Comparison of ENCODE assay signal across 12 mouse cellular contexts in genomic region chr2:101665703-101666092, GRCm38 (mm10). TPM values are rescaled to one million over a fixed set of nuclear protein-coding genes. Genes with fewer than 3 reads are reported as not detected.
DNase-seq lines count a peak whose midpoint lies in the region; ATAC-seq lines count a peak whose summit lies in the region.
"Had no signal": no experiment of that assay in that cellular context is flagged by ENCODE, and none has a peak within 500 bp of the region (broad histone marks: within the 10 kb centered on the region; RNA-seq: fewer than 3 reads in every experiment).

No protein-coding gene starts in this region.

- 0 out of 2 replicates have a peak, but pooled peaks cover 3% of the 10 kb centered on the region for H3K4me1 ChIP-seq in embryonic facial prominence, embryonic 10.5 days
- H3K4me1 ChIP-seq in forebrain, embryonic 13.5 days, result peaks cover 5% of the 10 kb centered on the region
- 0 out of 2 replicates have a peak, but pooled peaks cover 4% of the 10 kb centered on the region for H3K4me1 ChIP-seq in hindbrain, embryonic 15.5 days (replicated peaks)
- no peaks in the 10 kb centered on the region for H3K4me1 ChIP-seq in midbrain, embryonic 14.5 days (ENCODE audit: control insufficient read depth, insufficient read depth, low read length)

- no peaks in the 10 kb centered on the region for H3K27me3 ChIP-seq in embryonic facial prominence, embryonic 10.5 days (replicated peaks; ENCODE audit: low read depth, poor library complexity, severe bottlenecking)
- H3K27me3 ChIP-seq in forebrain, embryonic 13.5 days, result no peaks in the 10 kb centered on the region
- H3K27me3 ChIP-seq in hindbrain, embryonic 15.5 days, result no peaks in the 10 kb centered on the region
- no peaks in the 10 kb centered on the region for H3K27me3 ChIP-seq in midbrain, embryonic 14.5 days (ENCODE audit: control insufficient read depth, insufficient read depth, low read length)

- peak; percentile 63 for ATAC-seq in forebrain, embryonic 13.5 days
- ATAC-seq in hindbrain, embryonic 15.5 days (ENCODE audit: low FRiP score, low read depth), result peak; percentile 66
- peak; percentile 34; the same call in 1 of the 2 replicates for ATAC-seq in midbrain, embryonic 14.5 days (ENCODE audit: low FRiP score, low TSS enrichment)
- ATAC-seq in cerebellum, adult (ENCODE audit: insufficient number of reproducible peaks, low FRiP score, low TSS enrichment), result no peak

- H3K4me3 ChIP-seq in embryonic facial prominence, embryonic 10.5 days, result no peak overlapping the region
- no peak overlapping the region for H3K4me3 ChIP-seq in forebrain, embryonic 13.5 days
- H3K4me3 ChIP-seq in hindbrain, embryonic 15.5 days, result no peak overlapping the region
- H3K4me3 ChIP-seq in midbrain, embryonic 14.5 days (replicated peaks; ENCODE audit: low read depth, low read length), result no peak overlapping the region

- peak overlapping the region; percentile 69; the same call in 1 of the 2 replicates for H3K27ac ChIP-seq in embryonic facial prominence, embryonic 10.5 days (replicated peaks)
- no peak overlapping the region for H3K27ac ChIP-seq in forebrain, embryonic 13.5 days
- H3K27ac ChIP-seq in hindbrain, embryonic 15.5 days (replicated peaks), result no peak overlapping the region
- 0 out of 2 replicates have a peak overlapping the region, but pooled peaks have one; percentile 37 for H3K27ac ChIP-seq in midbrain, embryonic 14.5 days (replicated peaks; ENCODE audit: low read depth, low read length)
- H3K27ac ChIP-seq: stomach, postnatal 0 days had no signal

- H3K36me3 ChIP-seq in embryonic facial prominence, embryonic 10.5 days (replicated peaks), result no peaks in the 10 kb centered on the region
- no peaks in the 10 kb centered on the region for H3K36me3 ChIP-seq in forebrain, embryonic 13.5 days (ENCODE audit: poor library complexity, severe bottlenecking)
- no peaks in the 10 kb centered on the region for H3K36me3 ChIP-seq in hindbrain, embryonic 15.5 days
- H3K36me3 ChIP-seq in midbrain, embryonic 14.5 days (ENCODE audit: control insufficient read depth, insufficient read depth, low read length), result no peaks in the 10 kb centered on the region

- no peak overlapping the region for H3K9ac ChIP-seq in forebrain, embryonic 13.5 days
- no peak overlapping the region for H3K9ac ChIP-seq in hindbrain, embryonic 15.5 days
- no peak overlapping the region for H3K9ac ChIP-seq in midbrain, embryonic 14.5 days (replicated peaks; ENCODE audit: low read length)

- no peak overlapping the region for H3K4me2 ChIP-seq in forebrain, embryonic 13.5 days
- H3K4me2 ChIP-seq in hindbrain, embryonic 15.5 days, result no peak overlapping the region
- H3K4me2 ChIP-seq in midbrain, embryonic 14.5 days (ENCODE audit: low read length), result no peak overlapping the region

- WGBS in embryonic facial prominence, embryonic 10.5 days, result 86% methylated on average over 3 of the region's 3 CpGs
- 72% methylated on average over 3 of the region's 3 CpGs for WGBS in forebrain, embryonic 13.5 days
- whole genome bisulfite sequencing in hindbrain, embryonic 15.5 days, result 58% methylated on average over 3 of the region's 3 CpGs
- 87% methylated on average over 3 of the region's 3 CpGs for WGBS in midbrain, embryonic 14.5 days

- H3K9me3 ChIP-seq in embryonic facial prominence, embryonic 10.5 days, result no peaks in the 10 kb centered on the region
- no peaks in the 10 kb centered on the region for H3K9me3 ChIP-seq in forebrain, embryonic 13.5 days (replicated peaks)
- H3K9me3 ChIP-seq in hindbrain, embryonic 15.5 days, result no peaks in the 10 kb centered on the region
- H3K9me3 ChIP-seq in midbrain, embryonic 14.5 days (ENCODE audit: control insufficient read depth, low read length), result no peaks in the 10 kb centered on the region

- DNase-seq in embryonic facial prominence, embryonic 10.5 days (ENCODE audit: low spot score), result no peak
- DNase-seq in midbrain, embryonic 14.5 days, result no peak
- DNase-seq in cerebellum, adult 9-11 months, result no peak
- DNase-seq in retina, embryonic 14.5 days (ENCODE audit: low spot score), result no peak

RNA-seq across cellular contexts. Expression of gene Traf6, which starts 12.5 kb away (rescaled TPM):
- 16.1 and 16.5 TPM in 2 replicates for polyA plus RNA-seq in embryonic facial prominence, embryonic 10.5 days (2016; fragmentation: Nextera tagmentation; extraction: Ambion mirVana)
- polyA plus RNA-seq in forebrain, embryonic 13.5 days (2015; fragmentation: Nextera tagmentation; extraction: Ambion mirVana), result 10.4 and 12.2 TPM in 2 replicates
- polyA plus RNA-seq in hindbrain, embryonic 15.5 days (2015; fragmentation: Nextera tagmentation; extraction: Ambion mirVana), result 5.6 and 5.7 TPM in 2 replicates
- polyA plus RNA-seq in midbrain, embryonic 14.5 days (2014; fragmentation: Nextera tagmentation; extraction: Ambion mirVana), result 6.6 and 11.5 TPM in 2 replicates

RNA-seq across cellular contexts. Expression of gene B230118H07Rik, which starts 16.4 kb away (rescaled TPM):
- 47.2 and 52.1 TPM in 2 replicates for polyA plus RNA-seq in embryonic facial prominence, embryonic 10.5 days (2016; fragmentation: Nextera tagmentation; extraction: Ambion mirVana)
- 53.6 and 59.0 TPM in 2 replicates for polyA plus RNA-seq in forebrain, embryonic 13.5 days (2015; fragmentation: Nextera tagmentation; extraction: Ambion mirVana)
- 46.4 and 49.5 TPM in 2 replicates for polyA plus RNA-seq in hindbrain, embryonic 15.5 days (2015; fragmentation: Nextera tagmentation; extraction: Ambion mirVana)
- 46.0 and 49.4 TPM in 2 replicates for polyA plus RNA-seq in midbrain, embryonic 14.5 days (2014; fragmentation: Nextera tagmentation; extraction: Ambion mirVana)

RNA-seq across cellular contexts. Expression of gene Rag1, which starts 16.4 kb away (rescaled TPM):
- 0.10 and 0.11 TPM in 2 replicates for polyA plus RNA-seq in embryonic facial prominence, embryonic 10.5 days (2016; fragmentation: Nextera tagmentation; extraction: Ambion mirVana)
- 0.06 and 0.08 TPM in 2 replicates for polyA plus RNA-seq in forebrain, embryonic 13.5 days (2015; fragmentation: Nextera tagmentation; extraction: Ambion mirVana)
- polyA plus RNA-seq in hindbrain, embryonic 15.5 days (2015; fragmentation: Nextera tagmentation; extraction: Ambion mirVana), result 0.12 TPM in 2 replicates
- polyA plus RNA-seq in midbrain, embryonic 14.5 days (2014; fragmentation: Nextera tagmentation; extraction: Ambion mirVana), result 0.19 and 0.20 TPM in 2 replicates
- polyA plus RNA-seq: inflammation-experienced regulatory T-cells, adult 6 months had no signal

RNA-seq across cellular contexts. Expression of gene Rag2, which starts 41.2 kb away (rescaled TPM):
- not detected in 2 replicates for polyA plus RNA-seq in embryonic facial prominence, embryonic 10.5 days (2016; fragmentation: Nextera tagmentation; extraction: Ambion mirVana)
- polyA plus RNA-seq in forebrain, embryonic 13.5 days (2015; fragmentation: Nextera tagmentation; extraction: Ambion mirVana), result not detected in 2 replicates
- polyA plus RNA-seq in hindbrain, embryonic 15.5 days (2015; fragmentation: Nextera tagmentation; extraction: Ambion mirVana), result not detected in 2 replicates
- polyA plus RNA-seq in midbrain, embryonic 14.5 days (2014; fragmentation: Nextera tagmentation; extraction: Ambion mirVana), result not detected in 2 replicates
- polyA plus RNA-seq: inflammation-experienced regulatory T-cells, adult 6 months; kidney, embryonic 16.5 days; lung, adult 2 months; spleen, adult 2 months; stomach, postnatal 0 days had no signal

Comparison
In these comparisons a context has a peak if more than half of its experiments do, and no peak if none do; other contexts are left out.
1. H3K27ac ChIP-seq: peak in embryonic facial prominence, embryonic 10.5 days (single experiment) and midbrain, embryonic 14.5 days (single experiment); none in forebrain, embryonic 13.5 days (single experiment) and hindbrain, embryonic 15.5 days (single experiment).